Mouse (Mus musculus) kidney, postnatal 36 days (tissue): Measurements from ENCODE around the gene Ifnl2.

Experiments used
- DNase-seq, 2 experiments: peaks; one replicate each; pipeline ENCODE4 v3.0.0; 2021 to 2022; ENCODE audit warnings: mixed read lengths in 2 of 2

The Ifnl2 gene

DNA sequence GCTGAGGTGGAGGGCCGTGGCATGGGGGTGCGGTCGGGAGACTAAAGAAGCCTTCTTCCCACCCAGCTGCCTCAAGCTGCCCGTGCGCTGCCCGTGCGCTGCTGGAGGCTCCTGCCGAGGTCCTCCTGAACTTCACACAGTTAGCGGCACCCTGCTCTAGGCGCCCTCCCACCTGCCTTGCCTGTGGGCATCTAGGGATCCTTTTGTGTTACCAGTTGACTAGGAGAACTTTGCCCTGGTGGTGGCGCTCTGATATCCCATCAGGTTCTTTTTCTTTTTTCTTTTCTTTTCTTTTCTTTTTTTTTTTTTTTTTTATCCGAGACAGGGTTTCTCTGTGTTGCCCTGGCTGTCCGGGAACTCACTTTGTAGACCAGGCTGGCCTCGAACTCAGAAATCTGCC is 19.4 kb downstream of the Ifnl2 start:
- peak in 1 of 2 experiments; percentile 14 for DNase-seq

DNA sequence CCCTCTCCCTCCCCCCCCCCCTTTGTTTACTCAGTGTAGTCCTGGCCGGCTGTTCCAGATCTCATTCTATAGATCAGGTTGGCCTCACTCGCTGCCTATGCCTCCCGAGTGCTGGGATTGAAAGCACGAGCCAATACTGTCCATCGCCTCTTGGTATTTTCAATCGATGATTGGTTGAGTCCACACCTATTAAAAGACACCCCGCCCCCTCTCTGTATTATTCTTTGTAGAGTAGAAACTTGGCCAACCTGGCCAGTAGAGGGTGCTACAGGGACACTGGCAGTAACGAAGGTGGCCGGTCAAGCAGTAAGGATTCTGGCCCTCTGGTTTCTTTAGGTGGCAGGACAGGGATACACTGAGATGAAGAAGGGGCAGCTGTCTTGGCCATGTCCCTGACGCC is 19.8 kb downstream of the Ifnl2 start:
- peak; percentile 88 to 90 for DNase-seq

DNA sequence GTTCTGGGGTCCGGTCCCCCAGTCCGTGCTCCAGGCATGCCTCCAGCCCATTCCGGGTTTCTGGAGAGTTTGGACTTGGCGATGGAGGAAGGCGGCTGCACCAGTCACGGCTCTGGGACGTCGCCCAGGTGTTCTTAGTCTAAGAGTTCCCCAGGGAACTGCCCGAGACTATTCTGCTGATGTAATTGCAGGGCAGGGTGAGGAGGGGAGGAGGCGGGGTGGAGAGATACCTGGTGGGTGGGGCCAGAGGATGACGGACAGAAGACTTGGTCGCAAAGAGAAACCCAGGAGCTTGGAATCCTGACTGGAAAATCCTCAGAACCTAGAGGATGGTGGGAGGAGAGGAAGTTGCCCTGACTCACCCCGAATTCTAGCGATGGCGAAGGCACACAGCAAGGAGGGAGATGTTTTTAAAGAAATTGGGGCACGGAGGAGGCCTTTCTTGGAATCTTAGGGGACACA is 22.2 kb downstream of the Ifnl2 start:
- DNase-seq, result peak; percentile 44 to 62

DNA sequence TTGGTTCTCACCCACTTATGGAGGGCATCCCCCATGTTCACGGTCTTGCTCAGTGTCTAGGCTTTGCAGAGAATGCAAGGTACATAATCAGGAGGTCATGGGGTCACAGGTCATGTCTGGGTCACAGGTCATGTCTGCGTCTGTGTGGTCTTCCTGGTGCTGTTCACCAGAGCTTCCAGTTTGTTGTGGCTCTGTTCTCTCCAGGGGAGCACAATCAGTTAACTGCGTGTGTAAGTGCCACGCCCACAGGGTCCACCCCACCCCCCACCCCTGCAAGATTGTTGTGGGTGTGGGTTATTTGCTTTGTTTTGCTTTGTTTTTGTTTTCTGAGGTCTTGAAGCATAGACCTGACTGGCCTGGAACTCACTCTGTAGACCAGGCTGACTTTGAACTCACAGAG is 26.1 kb downstream of the Ifnl2 start:
- DNase-seq, result no peak

DNA sequence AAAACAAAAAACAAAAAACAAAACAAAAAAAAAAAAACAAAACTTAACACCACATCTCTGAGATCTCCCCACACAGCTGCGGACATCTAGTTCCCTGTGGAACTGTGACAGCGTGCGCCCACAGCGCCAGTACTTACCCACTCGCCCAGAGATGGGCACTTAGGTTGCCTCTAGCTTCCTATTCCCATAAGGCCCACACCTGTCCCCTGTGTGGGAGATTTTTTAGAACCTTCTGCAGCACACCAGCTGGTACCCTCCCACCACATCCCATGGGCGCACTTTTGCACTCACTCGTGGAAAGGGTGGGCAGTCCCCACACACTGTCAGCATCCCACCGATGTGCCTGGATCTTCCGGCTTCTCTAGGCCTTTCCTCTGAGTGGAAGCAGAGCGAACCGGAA is 27.4 kb downstream of the Ifnl2 start:
- no peak for DNase-seq

DNA sequence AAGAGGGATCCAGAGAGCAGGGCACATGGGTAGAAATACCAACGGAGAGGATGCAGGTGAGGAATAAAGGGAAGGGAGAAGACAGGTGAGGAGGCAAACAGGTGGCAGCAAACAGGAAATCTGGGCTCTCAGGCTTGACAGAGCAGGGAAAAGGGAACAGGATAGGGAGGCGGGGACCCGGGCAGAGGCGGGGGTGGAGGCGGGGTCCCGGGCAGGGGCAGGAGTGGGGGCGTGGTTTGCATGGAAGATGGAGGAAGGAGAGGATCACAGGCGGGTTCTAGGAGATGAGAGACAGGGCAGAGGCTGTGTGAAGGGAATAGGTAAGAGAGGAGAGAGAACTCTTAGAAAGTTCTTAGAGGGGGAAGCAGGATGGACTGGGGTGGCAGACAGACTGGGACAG is 31.4 kb downstream of the Ifnl2 start:
- peak; percentile 4 to 37 for DNase-seq

DNA sequence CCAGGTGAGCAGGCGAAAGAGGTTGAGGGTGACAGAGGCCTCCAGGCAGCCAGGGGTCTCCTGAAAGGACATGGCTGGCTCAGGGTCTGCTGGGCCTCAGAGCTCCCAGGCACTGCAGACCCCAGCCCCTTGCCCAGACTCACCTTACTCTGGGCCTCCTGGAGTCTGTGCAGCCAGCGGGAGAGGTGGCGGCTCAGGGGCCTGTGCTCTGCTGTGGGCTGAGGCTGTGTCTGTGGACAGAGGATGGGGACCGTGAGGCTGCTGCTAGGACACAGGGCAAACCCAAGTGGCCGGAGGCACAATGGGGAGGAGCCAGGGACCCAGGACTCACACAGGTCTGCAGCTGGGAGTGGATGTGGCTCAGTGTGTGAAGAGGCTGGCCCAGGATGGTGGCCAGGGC is 32.9 kb downstream of the Ifnl2 start:
- DNase-seq, result no peak

DNA sequence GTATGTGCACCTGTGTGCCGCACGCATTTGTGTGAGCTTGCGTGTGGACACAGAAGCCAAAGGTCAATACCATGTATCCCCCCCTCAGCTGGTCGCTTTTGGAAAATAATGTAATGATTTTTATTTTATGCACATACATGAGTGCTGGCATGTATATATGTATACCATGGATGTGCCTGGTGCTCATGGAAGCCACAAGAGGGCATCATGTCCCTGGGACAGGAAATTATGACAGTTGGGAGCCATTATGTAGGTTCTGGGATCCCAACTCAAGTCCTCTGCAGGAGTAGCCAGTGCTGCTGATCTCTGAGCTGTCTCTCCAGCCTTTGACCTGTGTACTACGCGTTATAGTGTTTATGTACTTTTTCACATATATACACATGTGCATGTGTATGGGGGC is 34.1 kb downstream of the Ifnl2 start:
- no peak for DNase-seq

DNA sequence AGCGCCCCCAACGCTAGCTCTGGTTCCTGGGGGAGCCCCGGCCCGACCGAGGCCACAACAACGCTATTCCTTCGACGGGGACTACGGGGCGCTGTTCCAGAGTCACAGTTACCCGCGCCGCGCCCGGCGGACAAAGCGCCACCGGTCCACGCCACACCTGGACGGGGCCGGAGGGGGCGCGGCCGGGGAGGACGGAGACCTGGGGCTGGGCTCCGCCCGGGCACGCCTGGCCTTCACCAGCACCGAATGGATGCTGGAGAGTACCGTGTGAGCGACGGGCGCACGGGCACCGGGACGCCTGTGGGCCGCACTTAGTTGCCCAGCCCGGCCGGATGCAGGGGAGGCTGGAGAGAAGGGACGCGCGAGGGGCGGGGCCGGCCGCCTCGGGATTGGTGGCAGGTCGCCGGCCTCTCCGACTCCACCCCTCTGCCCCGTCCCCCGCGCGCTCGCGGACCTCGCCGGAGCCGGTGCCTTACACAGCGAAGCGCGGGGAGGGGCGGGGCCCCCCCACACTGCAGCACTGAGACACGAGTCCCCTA is 43.0 kb downstream of the Ifnl2 start:
- DNase-seq, result peak; percentile 68 to 84

DNA sequence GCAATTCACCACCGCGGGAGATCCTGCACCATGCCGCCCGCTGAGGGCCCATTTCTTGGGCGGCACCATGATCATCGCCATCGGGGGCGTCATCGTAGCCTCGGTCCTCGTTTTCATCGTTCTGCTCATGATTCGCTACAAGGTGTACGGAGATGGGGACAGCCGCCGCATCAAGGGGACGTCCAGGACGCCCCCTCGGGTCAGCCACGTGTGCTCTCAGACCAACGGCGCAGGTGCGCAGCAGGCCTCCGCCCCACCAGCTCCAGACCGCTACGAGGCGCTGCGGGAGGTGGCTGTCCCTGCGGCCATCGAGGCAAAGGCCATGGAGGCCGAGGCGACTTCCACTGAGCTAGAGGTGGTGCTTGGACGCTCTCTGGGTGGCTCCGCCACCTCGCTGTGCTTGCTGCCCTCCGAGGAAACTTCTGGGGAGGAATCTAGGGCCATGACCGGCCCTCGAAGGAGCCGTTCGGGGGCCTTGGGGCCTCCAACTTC is 43.5 kb downstream of the Ifnl2 start:
- no peak for DNase-seq

DNA sequence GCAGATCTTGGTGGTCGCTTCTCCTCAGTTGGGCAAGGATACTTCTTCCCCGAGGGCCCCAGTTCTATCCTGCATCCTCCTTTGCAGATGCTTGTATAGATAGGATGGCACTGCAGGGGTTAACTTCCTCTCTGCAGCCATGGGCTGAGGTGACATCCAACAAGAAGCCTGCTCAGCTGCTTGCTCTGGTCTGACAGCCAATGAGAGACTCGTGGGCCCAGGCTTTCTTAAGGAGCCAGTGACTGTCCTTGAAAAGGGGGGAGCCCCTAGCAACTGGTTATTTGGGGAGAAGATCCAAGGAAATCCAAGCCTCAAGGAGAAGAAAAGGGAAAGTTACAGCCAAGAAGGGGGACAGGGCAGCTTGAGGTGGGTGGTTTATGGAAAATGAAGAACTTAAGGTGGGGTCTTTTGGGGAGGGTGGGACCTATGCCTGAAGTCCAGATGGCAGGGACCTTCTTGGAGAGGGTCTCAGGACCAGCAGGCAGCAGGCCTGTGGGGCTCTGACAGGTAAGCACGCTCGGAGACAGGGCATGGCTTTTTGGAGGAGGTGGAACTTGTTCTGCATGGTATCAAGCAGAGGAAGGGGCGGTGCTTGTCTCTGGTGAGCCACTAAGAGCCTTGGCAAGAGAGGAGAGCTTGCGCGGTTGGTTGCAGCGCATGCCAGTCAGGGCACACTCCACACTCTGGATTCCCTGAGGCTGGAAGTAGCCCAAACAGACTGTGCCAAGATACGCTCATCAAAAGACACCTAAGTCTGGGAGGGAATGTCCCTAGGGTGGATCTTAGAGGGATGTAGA is 45.6 kb downstream of the Ifnl2 start:
- DNase-seq, result peak; percentile 77 to 80

DNA sequence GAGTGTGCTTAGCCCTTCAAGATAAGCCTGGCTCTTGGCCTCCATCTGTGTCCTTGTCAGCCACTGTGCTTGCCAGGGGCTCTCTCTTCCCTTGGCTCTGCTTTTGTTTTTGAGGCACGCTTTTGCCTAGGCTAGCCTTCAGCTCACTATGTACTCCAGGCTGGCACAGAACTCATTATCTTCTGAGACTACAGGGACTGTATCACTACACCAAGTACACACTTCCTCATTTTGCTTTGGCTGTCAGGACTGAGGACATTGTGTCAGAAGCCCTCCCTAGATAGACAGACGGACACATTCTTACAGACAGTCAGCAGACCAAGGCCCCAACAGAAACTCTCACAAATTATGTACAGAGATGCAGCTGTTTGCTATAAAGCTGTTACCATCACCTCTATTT is 47.5 kb downstream of the Ifnl2 start:
- DNase-seq, result no peak

DNA sequence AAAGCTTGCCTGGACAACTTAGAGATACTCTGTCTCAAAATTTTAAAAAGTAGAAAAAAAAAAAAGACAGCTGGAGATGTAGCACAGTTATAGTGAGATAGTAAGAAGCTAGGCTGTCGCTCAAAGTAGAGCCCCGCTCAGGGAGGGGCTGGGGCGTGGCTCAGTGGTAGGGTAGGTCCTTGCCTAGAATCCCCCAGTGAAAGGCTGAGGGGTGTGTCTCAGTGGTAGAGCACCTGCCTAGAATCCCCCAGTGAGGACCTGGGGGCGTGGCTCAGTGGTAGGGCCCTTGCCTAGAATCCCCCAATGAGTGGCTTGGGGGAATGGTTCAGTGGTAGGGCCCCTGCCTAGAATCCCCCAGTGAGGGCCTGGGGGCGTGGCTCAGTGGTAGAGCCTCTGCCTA is 49.9 kb downstream of the Ifnl2 start:
- DNase-seq, result no peak
